Mouse (Mus musculus) left cerebral cortex, adult 2 months (tissue): ENCODE data around the gene Sh3glb1. TPM values are rescaled to one million over a fixed set of nuclear protein-coding genes. Genes with fewer than 3 reads are reported as not detected.
A peak's percentile ranks its signal among the peaks of the same experiment; 100 is the strongest.
"Not testable (repeated sequence)": the region's sequence is repeated elsewhere in the genome, so short reads cannot be mapped to it uniquely, and the experiment has no call there.

Experiments
- DNase-seq, 2 experiments: peaks; one replicate each; pipeline ENCODE4 v3.0.0; 2021 to 2022; ENCODE audit warnings: low spot score in 2 of 2, mixed read lengths in 1 of 2; ENCODE audit errors: extremely low spot score in 1 of 2
- H3K27ac ChIP-seq: fragments of 200-600 bp; 2 replicates; pipeline ENCODE4 v1.8.1; 2022
- H3K4me3 ChIP-seq: fragments of 200-600 bp; 2 replicates; pipeline ENCODE4 v1.8.1; 2022
- CTCF ChIP-seq: fragments of 200-600 bp; IDR thresholded peaks from 2 replicates; pipeline ENCODE4 v1.8.1; 2022; ENCODE audit warnings: antibody characterized with exemption, mild to moderate bottlenecking, moderate library complexity
- intact Hi-C: fragments of 180-260 bp; cut with DNase I; formaldehyde crosslinking; loops from one replicate; pipeline ENCODE4 v1.15.1; 2025
- total RNA-seq, 2 experiments: library from RNA; stranded (reverse); gene quantifications; 2 replicates each; pipeline ENCODE4 v1.2.3; 2021

Gene Sh3glb1
- total RNA-seq, 2 experiments from 2014 or later: 53.4 to 59.9 TPM

- intact Hi-C loops: no loop called here
- Histone ChIP-seq H3K27ac (no peak overlapping the region), H3K4me3 (no peak overlapping the region)
- TF ChIP-seq CTCF: peak; percentile 75
- peak; percentile 61 to 71 for DNase-seq
These were observed 3.3 kb upstream of the Sh3glb1 start for GRCm38 (mm10) chr3:144723455-144723854.

- H3K27ac ChIP-seq, intact Hi-C loops, H3K4me3 ChIP-seq, DNase-seq: not testable (repeated sequence)
These were observed 2.4 kb upstream of the Sh3glb1 start for GRCm38 (mm10) chr3:144722566-144722965.

GRCm38 (mm10) chr3:144721860-144722256 is 1.7 kb upstream of the Sh3glb1 start:
- TF ChIP-seq CTCF: no peak
- Histone ChIP-seq H3K4me3 (no peak overlapping the region), H3K27ac (no peak overlapping the region; the same call in 1 of the 2 replicates)
- no peak for DNase-seq
- intact Hi-C loops: loop anchor here (2.0 kb wide), 1 partner anchor 269 kb away; no protein-coding TSS in a partner anchor

GRCm38 (mm10) chr3:144721077-144721859 is 1.1 kb upstream of the Sh3glb1 start:
- DNase-seq: no peak
- no peak for TF ChIP-seq CTCF
- intact Hi-C loops: loop anchor here (2.0 kb wide), 1 partner anchor 268 kb away; no protein-coding TSS in a partner anchor
- Histone ChIP-seq H3K27ac (peak overlapping the region; percentile 94), H3K4me3 (peak overlapping the region; percentile 67)

GRCm38 (mm10) chr3:144719088-144719900 is 841 bp downstream of the Sh3glb1 start:
- DNase-seq: peak; percentile 46 to 56
- intact Hi-C loops: loop anchor here (10.0 kb wide), 2 partner anchors 396 to 514 kb away; partner anchors contain the start of genes Lmo4 and Odf2l
- Histone ChIP-seq H3K27ac (peak overlapping the region; percentile 94), H3K4me3 (peak overlapping the region; percentile 67)
- no peak for TF ChIP-seq CTCF

- TF ChIP-seq CTCF: no peak
- peak overlapping the region; percentile 94 for H3K27ac ChIP-seq
- H3K4me3 ChIP-seq: peak overlapping the region; percentile 67
- intact Hi-C loops: loop anchor here (10.0 kb wide), 2 partner anchors 396 to 514 kb away; partner anchors contain the start of genes Lmo4 and Odf2l
- DNase-seq: no peak
These were observed 1.4 kb downstream of the Sh3glb1 start for GRCm38 (mm10) chr3:144718706-144719087.

GRCm38 (mm10) chr3:144717835-144718234 is 2.3 kb downstream of the Sh3glb1 start:
- H3K4me3 ChIP-seq: peak overlapping the region; percentile 67; the same call in 1 of the 2 replicates
- no peak for DNase-seq
- no peak overlapping the region for H3K27ac ChIP-seq
- no peak for TF ChIP-seq CTCF
- intact Hi-C loops: loop anchor here (10.0 kb wide), 2 partner anchors 397 to 513 kb away; partner anchors contain the start of genes Lmo4 and Odf2l

GRCm38 (mm10) chr3:144717121-144717520 is 3.0 kb downstream of the Sh3glb1 start:
- intact Hi-C loops: loop anchor here (10.0 kb wide), 2 partner anchors 398 to 512 kb away; partner anchors contain the start of genes Lmo4 and Odf2l
- no peak for DNase-seq
- Histone ChIP-seq H3K4me3 (no peak overlapping the region), H3K27ac (no peak overlapping the region)
- no peak for TF ChIP-seq CTCF

GRCm38 (mm10) chr3:144715901-144716300 is 4.2 kb downstream of the Sh3glb1 start:
- H3K27ac ChIP-seq: 0 out of 2 replicates have a peak overlapping the region, but pooled peaks have one; percentile 2
- DNase-seq: no peak
- TF ChIP-seq CTCF: no peak
- no peak overlapping the region for H3K4me3 ChIP-seq
- intact Hi-C loops: loop anchor here (10.0 kb wide), 2 partner anchors 399 to 511 kb away; partner anchors contain the start of genes Lmo4 and Odf2l

- no peak for DNase-seq
- intact Hi-C loops: loop anchor here (10.0 kb wide), 2 partner anchors 400 to 510 kb away; partner anchors contain the start of genes Lmo4 and Odf2l
- Histone ChIP-seq H3K27ac (no peak overlapping the region), H3K4me3 (no peak overlapping the region)
- TF ChIP-seq CTCF: no peak
These were observed 5.1 kb downstream of the Sh3glb1 start for GRCm38 (mm10) chr3:144715033-144715432.

GRCm38 (mm10) chr3:144714606-144715005 is 5.5 kb downstream of the Sh3glb1 start:
- Histone ChIP-seq H3K4me3 (no peak overlapping the region), H3K27ac (no peak overlapping the region)
- DNase-seq: no peak
- no peak for TF ChIP-seq CTCF
- intact Hi-C loops: loop anchor here (10.0 kb wide), 2 partner anchors 400 to 510 kb away; partner anchors contain the start of genes Lmo4 and Odf2l
